Mouse (Mus musculus) neural tube, embryonic 12.5 days (tissue): Measurements from ENCODE around the gene Ciart. TPM values are rescaled to one million over a fixed set of nuclear protein-coding genes. Genes with fewer than 3 reads are reported as not detected.
A peak's percentile ranks its signal among the peaks of the same experiment; 100 is the strongest.

Source experiments
- ATAC-seq: fragments of 200-750 bp; cut with Nextera tagmentation; 2 replicates; pipeline ENCODE4 v1.8.0; 2017; ENCODE audit warnings: low read depth, mild to moderate bottlenecking, moderate TSS enrichment, moderate library complexity; ENCODE audit not compliant: low FRiP score
- H3K27ac ChIP-seq: fragments of 300-500 bp; sonication (generic); 2 replicates; pipeline ENCODE4 v1.5.1; 2016
- H3K27me3 ChIP-seq: fragments of 300-500 bp; sonication (generic); replicated peaks from 2 replicates; pipeline ENCODE4 v1.6.1; 2016; ENCODE audit warnings: mild to moderate bottlenecking
- H3K36me3 ChIP-seq: fragments of 300-500 bp; sonication (generic); 2 replicates; pipeline ENCODE4 v1.6.1; 2016; ENCODE audit warnings: mild to moderate bottlenecking
- H3K4me1 ChIP-seq: fragments of 300-500 bp; sonication (generic); 2 replicates; pipeline ENCODE4 v1.6.1; 2016
- H3K4me2 ChIP-seq: fragments of 300-500 bp; sonication (generic); replicated peaks from 2 replicates; pipeline ENCODE4 v1.6.1; 2016; ENCODE audit warnings: mild to moderate bottlenecking
- H3K4me3 ChIP-seq: fragments of 300-500 bp; sonication (generic); 2 replicates; pipeline ENCODE4 v1.5.1; 2016
- H3K9ac ChIP-seq: fragments of 300-500 bp; sonication (generic); 2 replicates; pipeline ENCODE4 v1.6.1; 2016; ENCODE audit warnings: mild to moderate bottlenecking
- H3K9me3 ChIP-seq: fragments of 300-500 bp; sonication (generic); 2 replicates; pipeline ENCODE4 v1.6.1; 2016; ENCODE audit warnings: mild to moderate bottlenecking
- whole genome bisulfite sequencing: fragments of 180-500 bp; shearing (Covaris S2); methylation state at CpG from one replicate; pipeline ENCODE4 v1.1.7; 2016; 5-methylcytosine and 5-hydroxymethylcytosine counted together
- polyA plus RNA-seq: library from polyadenylated mRNA; unstranded; fragments of >200 nt; fragmentation: Nextera tagmentation; extraction: Ambion mirVana; gene quantifications from 2 replicates; pipeline ENCODE4 v1.2.1, GENCODE M21; 2016

Gene Ciart
- polyA plus RNA-seq, 1 experiment from 2014 or later: 4.8 TPM

GRCm38 (mm10) chr3:95914706-95915105 is 32.7 kb upstream of the Ciart start:
- Histone ChIP-seq H3K27me3 (no peaks in the 10 kb centered on the region), H3K4me3 (no peak overlapping the region), H3K9me3 (no peaks in the 10 kb centered on the region), H3K9ac (no peak overlapping the region), H3K36me3 (no peaks in the 10 kb centered on the region), H3K4me2 (no peak overlapping the region), H3K4me1 (no peaks in the 10 kb centered on the region), H3K27ac (no peak overlapping the region)
- 97% methylated on average over 4 of the region's 4 CpGs for WGBS
- ATAC-seq: no peak

DNA sequence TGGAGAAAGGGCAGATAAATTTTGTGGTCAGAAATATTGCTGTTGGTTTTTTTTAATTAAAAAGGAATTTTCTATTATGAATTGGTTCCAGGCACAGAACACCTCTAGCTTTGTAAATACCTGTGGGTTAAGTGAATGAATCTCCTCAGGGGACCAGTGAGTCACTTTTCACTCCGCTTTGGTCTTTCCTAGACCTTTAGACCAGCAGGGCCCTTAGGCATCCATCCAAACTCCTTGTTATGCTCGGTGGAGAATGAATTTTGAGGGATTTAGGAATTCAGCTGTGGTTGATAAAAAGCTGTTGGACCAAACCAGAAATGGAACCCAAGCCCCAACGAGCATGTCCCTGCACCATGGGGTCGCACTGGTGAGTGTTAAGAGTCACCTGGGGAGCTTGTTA is 25.6 kb upstream of the Ciart start:
- Histone ChIP-seq H3K4me2 (no peak overlapping the region), H3K36me3 (no peaks in the 10 kb centered on the region), H3K4me1 (peaks cover 25% of the 10 kb centered on the region), H3K27ac (no peak overlapping the region), H3K4me3 (no peak overlapping the region), H3K9me3 (no peaks in the 10 kb centered on the region), H3K9ac (no peak overlapping the region), H3K27me3 (no peaks in the 10 kb centered on the region)
- 58% methylated on average over 4 of the region's 4 CpGs for WGBS
- ATAC-seq: no peak

DNA sequence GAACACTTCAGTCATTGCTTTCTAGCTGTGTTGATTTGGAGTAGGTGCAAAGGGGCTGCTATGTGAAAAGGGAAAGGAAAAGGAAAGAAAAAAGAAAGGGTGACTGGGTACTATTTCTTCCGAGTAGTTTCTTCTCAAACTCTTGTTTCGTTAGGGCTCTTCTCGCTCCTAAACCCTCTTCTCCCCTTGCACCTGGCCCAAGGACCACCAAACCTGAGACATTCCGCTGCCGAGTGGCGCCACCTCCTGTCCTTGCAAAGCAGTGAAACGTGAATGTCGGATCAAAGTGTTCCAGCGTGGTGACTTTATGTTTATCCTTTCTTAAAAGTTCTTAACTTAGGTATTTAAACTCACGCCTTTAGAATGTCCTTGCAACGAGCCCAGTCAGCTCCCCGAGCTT is 24.8 kb upstream of the Ciart start:
- ATAC-seq: no peak
- H3K9ac ChIP-seq: no peak overlapping the region; the same call in 1 of the 2 replicates
- H3K4me1 ChIP-seq: peaks cover 25% of the 10 kb centered on the region

DNA sequence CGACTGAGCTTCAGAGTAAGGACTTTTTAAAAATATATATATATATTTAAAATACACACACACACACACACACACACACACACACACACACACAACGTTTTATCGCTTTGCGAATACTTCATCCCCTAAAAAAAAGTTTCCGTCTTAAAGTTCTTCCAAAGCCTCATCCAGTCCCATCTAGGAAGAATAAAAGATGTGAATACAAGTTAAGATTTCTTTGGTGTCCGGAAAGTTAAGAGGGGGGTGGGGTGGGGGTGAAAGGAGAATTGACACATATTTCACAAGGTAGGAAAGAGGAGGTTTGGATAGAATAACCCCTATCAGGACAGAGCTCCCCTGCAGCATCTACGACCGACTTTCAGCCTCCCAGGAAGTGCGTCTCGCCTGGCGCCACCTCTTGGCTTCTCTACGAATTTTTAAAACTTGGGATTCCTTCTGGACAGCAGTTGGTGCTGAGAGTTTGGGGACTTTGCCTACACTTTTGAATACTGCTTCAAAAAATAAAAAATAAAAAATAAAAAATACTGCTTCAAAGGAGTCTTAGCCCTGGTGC is 24.0 kb upstream of the Ciart start:
- H3K27me3 ChIP-seq: no peaks in the 10 kb centered on the region
- no peak for ATAC-seq
- no peak overlapping the region for H3K27ac ChIP-seq
- H3K9me3 ChIP-seq: no peaks in the 10 kb centered on the region
- H3K4me1 ChIP-seq: peaks cover 25% of the 10 kb centered on the region
- peak overlapping the region; percentile 83 for H3K4me2 ChIP-seq
- peak overlapping the region; percentile 28; the same call in 1 of the 2 replicates for H3K4me3 ChIP-seq
- peak overlapping the region; percentile 52; the same call in 1 of the 2 replicates for H3K9ac ChIP-seq
- under 1% methylated on average over 12 of the region's 12 CpGs for WGBS
- no peaks in the 10 kb centered on the region for H3K36me3 ChIP-seq

More for the DNA sequence above, 24.8 kb upstream of the Ciart start:
- H3K9me3 ChIP-seq: no peaks in the 10 kb centered on the region
- no peak overlapping the region for H3K27ac ChIP-seq
- no peak overlapping the region for H3K4me3 ChIP-seq
- under 1% methylated on average over 12 of the region's 12 CpGs for WGBS
- no peaks in the 10 kb centered on the region for H3K27me3 ChIP-seq
- no peaks in the 10 kb centered on the region for H3K36me3 ChIP-seq
- peak overlapping the region; percentile 83 for H3K4me2 ChIP-seq

DNA sequence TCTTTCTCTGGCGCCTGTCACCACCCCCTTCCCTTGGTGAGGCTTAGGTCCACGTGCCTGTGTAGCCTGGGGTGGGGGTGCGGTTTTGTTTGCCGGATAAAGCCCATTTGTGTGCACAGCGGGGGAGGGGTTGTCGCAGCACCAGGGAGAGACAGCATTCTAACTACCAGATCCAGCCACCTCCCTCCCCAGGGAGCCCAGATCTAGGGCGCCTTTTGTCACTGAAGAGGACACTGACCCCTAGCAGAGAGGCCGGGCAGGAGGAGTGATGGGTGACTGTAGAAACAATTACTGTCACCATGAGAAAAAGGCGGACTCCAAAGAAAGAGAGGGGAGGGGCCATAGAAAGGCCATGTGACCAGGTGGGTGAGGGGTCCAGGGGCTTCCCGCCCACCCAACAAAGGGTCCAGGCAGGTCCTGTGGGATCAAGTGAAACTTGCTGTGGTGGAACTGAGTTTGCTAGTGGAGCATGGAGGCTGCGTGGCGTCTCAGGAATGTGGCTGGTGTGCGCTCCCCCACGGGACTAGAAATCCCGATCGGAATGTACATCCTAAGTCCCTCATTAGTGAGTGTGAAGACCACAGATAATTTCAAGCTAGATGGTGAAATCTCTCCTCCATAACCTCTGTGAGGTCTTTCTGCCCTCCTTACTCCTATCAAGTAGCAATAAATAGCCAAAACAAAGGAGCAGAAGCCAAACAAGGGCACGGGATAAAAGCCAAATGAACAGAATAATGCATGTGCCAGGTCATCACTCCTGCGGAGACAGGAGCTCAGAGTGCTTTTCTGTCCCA is 23.3 kb upstream of the Ciart start:
- Histone ChIP-seq H3K9me3 (no peaks in the 10 kb centered on the region), H3K36me3 (no peaks in the 10 kb centered on the region), H3K4me2 (peak overlapping the region; percentile 83), H3K9ac (peak overlapping the region; percentile 52), H3K4me1 (peaks cover 25% of the 10 kb centered on the region), H3K27ac (no peak overlapping the region), H3K27me3 (no peaks in the 10 kb centered on the region), H3K4me3 (peak overlapping the region; percentile 28)
- peak; percentile 67 for ATAC-seq
- 0% methylated on average over 18 of the region's 18 CpGs for WGBS

DNA sequence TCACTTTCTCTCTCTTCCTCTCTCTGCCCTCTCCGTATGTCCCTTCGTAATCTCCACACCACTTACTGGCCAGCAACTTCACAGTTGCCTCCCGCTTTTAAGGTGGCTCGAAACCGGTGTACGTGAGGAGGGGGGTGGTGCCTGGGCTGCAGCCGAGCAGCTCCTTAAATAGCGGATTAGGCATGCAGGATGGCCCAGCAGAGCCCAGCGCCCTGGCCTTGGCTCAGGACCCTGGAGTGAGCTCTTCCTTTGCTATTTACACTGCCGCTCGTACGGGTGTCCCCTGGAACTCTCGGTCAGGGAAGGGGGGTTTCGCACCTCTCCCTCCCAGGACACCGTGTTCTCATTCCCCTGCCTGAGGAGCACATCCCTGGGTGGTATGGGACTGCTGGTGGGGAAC is 22.5 kb upstream of the Ciart start, which contains the start of gene Car14:
Car14 (minus strand) TSS at position 124 of the 400 bp plus-strand sequence.
- ATAC-seq: peak; percentile 43

GRCm38 (mm10) chr3:95903753-95904502 is 21.9 kb upstream of the Ciart start:
- H3K27me3 ChIP-seq: no peaks in the 10 kb centered on the region
- no peaks in the 10 kb centered on the region for H3K9me3 ChIP-seq
- peaks cover 25% of the 10 kb centered on the region for H3K4me1 ChIP-seq
- H3K36me3 ChIP-seq: no peaks in the 10 kb centered on the region
- H3K4me3 ChIP-seq: peak overlapping the region; percentile 28
- H3K27ac ChIP-seq: no peak overlapping the region
- peak overlapping the region; percentile 83 for H3K4me2 ChIP-seq
- H3K9ac ChIP-seq: peak overlapping the region; percentile 52
- 1% methylated on average over 15 of the region's 15 CpGs for WGBS
- 0 out of 2 replicates have a peak, but pooled peaks have one; percentile 18 for ATAC-seq

More for the DNA sequence above, 22.5 kb upstream of the Ciart start, which contains the start of gene Car14:
- H3K36me3 ChIP-seq: no peaks in the 10 kb centered on the region
- no peaks in the 10 kb centered on the region for H3K27me3 ChIP-seq
- under 1% methylated on average over 15 of the region's 15 CpGs for WGBS
- H3K9me3 ChIP-seq: no peaks in the 10 kb centered on the region
- H3K27ac ChIP-seq: no peak within 1 kb of the TSS
- H3K4me1 ChIP-seq: peaks cover 25% of the 10 kb centered on the region
- H3K4me3 ChIP-seq: peak within 1 kb of the TSS; percentile 28
- peak within 1 kb of the TSS; percentile 83 for H3K4me2 ChIP-seq
- H3K9ac ChIP-seq: peak within 1 kb of the TSS; percentile 52

- H3K9ac ChIP-seq: 0 out of 2 replicates have a peak overlapping the region, but pooled peaks have one; percentile 17
- no peak for ATAC-seq
- no peak overlapping the region for H3K4me3 ChIP-seq
- 32% methylated on average over 6 of the region's 6 CpGs for WGBS
- peaks cover 25% of the 10 kb centered on the region for H3K4me1 ChIP-seq
- H3K27me3 ChIP-seq: no peaks in the 10 kb centered on the region
- H3K36me3 ChIP-seq: 0 out of 2 replicates have a peak, but pooled peaks cover 3% of the 10 kb centered on the region
- no peaks in the 10 kb centered on the region for H3K9me3 ChIP-seq
- H3K27ac ChIP-seq: no peak overlapping the region
- H3K4me2 ChIP-seq: no peak overlapping the region; the same call in 1 of the 2 replicates
Observed at GRCm38 (mm10) chr3:95902643-95903042, 20.6 kb upstream of the Ciart start.

DNA sequence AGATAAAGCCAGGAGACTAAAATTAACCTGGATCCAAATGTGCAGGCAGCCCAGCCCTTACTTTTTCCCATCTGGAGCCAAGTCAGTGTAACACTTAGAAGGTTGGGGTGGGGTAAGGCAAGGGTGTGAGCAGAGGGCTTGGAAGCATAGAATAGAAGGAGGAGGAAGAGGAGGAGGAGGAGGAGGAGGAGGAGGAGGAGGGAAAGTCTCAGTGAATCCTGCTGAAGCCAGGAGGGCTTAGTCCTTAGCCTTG is 20.2 kb upstream of the Ciart start:
- H3K4me2 ChIP-seq: no peak overlapping the region; the same call in 1 of the 2 replicates
- no peaks in the 10 kb centered on the region for H3K9me3 ChIP-seq
- no peak for ATAC-seq
- H3K36me3 ChIP-seq: 0 out of 2 replicates have a peak, but pooled peaks cover 3% of the 10 kb centered on the region
- H3K4me3 ChIP-seq: no peak overlapping the region
- H3K27ac ChIP-seq: no peak overlapping the region
- no peaks in the 10 kb centered on the region for H3K27me3 ChIP-seq
- H3K9ac ChIP-seq: 0 out of 2 replicates have a peak overlapping the region, but pooled peaks have one; percentile 17
- H3K4me1 ChIP-seq: peaks cover 25% of the 10 kb centered on the region

GRCm38 (mm10) chr3:95901616-95902372 is 19.7 kb upstream of the Ciart start:
- no peak overlapping the region for H3K4me2 ChIP-seq
- 78% methylated on average over 9 of the region's 9 CpGs for WGBS
- H3K36me3 ChIP-seq: 0 out of 2 replicates have a peak, but pooled peaks cover 3% of the 10 kb centered on the region
- H3K9me3 ChIP-seq: no peaks in the 10 kb centered on the region
- peaks cover 25% of the 10 kb centered on the region for H3K4me1 ChIP-seq
- H3K27me3 ChIP-seq: no peaks in the 10 kb centered on the region
- no peak overlapping the region for H3K9ac ChIP-seq
- no peak for ATAC-seq
- no peak overlapping the region for H3K4me3 ChIP-seq
- no peak overlapping the region for H3K27ac ChIP-seq

GRCm38 (mm10) chr3:95899800-95900524 is 17.9 kb upstream of the Ciart start:
- 0 out of 2 replicates have a peak, but pooled peaks cover 6% of the 10 kb centered on the region for H3K36me3 ChIP-seq
- H3K27me3 ChIP-seq: no peaks in the 10 kb centered on the region
- no peak overlapping the region for H3K27ac ChIP-seq
- no peak for ATAC-seq
- H3K4me1 ChIP-seq: peaks cover 19% of the 10 kb centered on the region
- H3K4me2 ChIP-seq: no peak overlapping the region
- WGBS: 80% methylated on average over 13 of the region's 13 CpGs
- no peak overlapping the region for H3K4me3 ChIP-seq
- H3K9ac ChIP-seq: no peak overlapping the region
- H3K9me3 ChIP-seq: no peaks in the 10 kb centered on the region
